Mouse (Mus musculus): ENCODE results near the gene Epb41.
A peak's percentile ranks its signal among the peaks of the same experiment; 100 is the strongest.

The Epb41 gene

GRCm38 (mm10) chr4:131920141-131920594, 155.0 kb downstream of the Epb41 start:
- no peak for DNase-seq (ENCODE audit: low spot score in 2 of 2)

- no peak for DNase-seq (ENCODE audit: low spot score in 2 of 2)
These were observed 155.5 kb downstream of the Epb41 start for GRCm38 (mm10) chr4:131919506-131920140.

GRCm38 (mm10) chr4:131918711-131919500, 156.2 kb downstream of the Epb41 start:
- no peak for DNase-seq (ENCODE audit: low spot score in 2 of 2)

- DNase-seq (ENCODE audit: low spot score in 2 of 2): no peak
These were observed 157.0 kb downstream of the Epb41 start for GRCm38 (mm10) chr4:131918026-131918533.

GRCm38 (mm10) chr4:131917010-131917555, 158.0 kb downstream of the Epb41 start:
- DNase-seq (ENCODE audit: low spot score in 2 of 2): no peak

- DNase-seq (ENCODE audit: low spot score in 2 of 2): peak; percentile 67 to 68
These were observed 158.7 kb downstream of the Epb41 start for GRCm38 (mm10) chr4:131916425-131916824.

- no peak for DNase-seq (ENCODE audit: low spot score in 2 of 2)
These were observed 159.2 kb downstream of the Epb41 start for GRCm38 (mm10) chr4:131915821-131916328.

GRCm38 (mm10) chr4:131914891-131915469, 160.1 kb downstream of the Epb41 start:
- DNase-seq (ENCODE audit: low spot score in 2 of 2): no peak

- no peak for DNase-seq (ENCODE audit: low spot score in 2 of 2)
These were observed 161.0 kb downstream of the Epb41 start for GRCm38 (mm10) chr4:131914046-131914643.

GRCm38 (mm10) chr4:131913526-131913925, 161.6 kb downstream of the Epb41 start:
- DNase-seq (ENCODE audit: low spot score in 2 of 2): no peak

GRCm38 (mm10) chr4:131911521-131911920, 163.6 kb downstream of the Epb41 start:
- no peak for DNase-seq (ENCODE audit: low spot score in 2 of 2)

GRCm38 (mm10) chr4:131910237-131910994, 164.7 kb downstream of the Epb41 start:
- DNase-seq (ENCODE audit: low spot score in 2 of 2): no peak

- DNase-seq (ENCODE audit: low spot score in 2 of 2): no peak
These were observed 167.2 kb downstream of the Epb41 start for GRCm38 (mm10) chr4:131907912-131908311.

- no peak for DNase-seq (ENCODE audit: low spot score in 2 of 2)
These were observed 168.7 kb downstream of the Epb41 start for GRCm38 (mm10) chr4:131906423-131906822.

- no peak for DNase-seq (ENCODE audit: low spot score in 2 of 2)
These were observed 170.6 kb downstream of the Epb41 start for GRCm38 (mm10) chr4:131904478-131904877.

- no peak for DNase-seq (ENCODE audit: low spot score in 2 of 2)
These were observed 174.0 kb downstream of the Epb41 start for GRCm38 (mm10) chr4:131901090-131901489.

GRCm38 (mm10) chr4:131899180-131899554, 176.0 kb downstream of the Epb41 start:
- DNase-seq (ENCODE audit: low spot score in 2 of 2): no peak

GRCm38 (mm10) chr4:131898503-131899179, 176.5 kb downstream of the Epb41 start:
- no peak for DNase-seq (ENCODE audit: low spot score in 2 of 2)

GRCm38 (mm10) chr4:131897787-131898186, 177.3 kb downstream of the Epb41 start:
- DNase-seq (ENCODE audit: low spot score in 2 of 2): no peak

GRCm38 (mm10) chr4:131897109-131897508, 178.0 kb downstream of the Epb41 start:
- DNase-seq (ENCODE audit: low spot score in 2 of 2): no peak
